Mouse (Mus musculus) embryonic facial prominence, embryonic 12.5 days (tissue): ENCODE measurements around the gene Mdh2. TPM values are rescaled to one million over a fixed set of nuclear protein-coding genes. Genes with fewer than 3 reads are reported as not detected.

ENCODE experiments used
- ATAC-seq: fragments of 200-750 bp; cut with Nextera tagmentation; 2 replicates; pipeline ENCODE4 v1.8.0; 2017; ENCODE audit not compliant: insufficient number of reproducible peaks, insufficient read depth, low FRiP score, low TSS enrichment
- H3K27ac ChIP-seq: fragments of 300-500 bp; sonication (generic); 2 replicates; pipeline ENCODE4 v1.5.1; 2016; ENCODE audit warnings: mild to moderate bottlenecking
- H3K27me3 ChIP-seq: fragments of 300-500 bp; sonication (generic); 2 replicates; pipeline ENCODE4 v1.6.1; 2016; ENCODE audit warnings: mild to moderate bottlenecking, moderate library complexity
- H3K36me3 ChIP-seq: fragments of 300-500 bp; sonication (generic); 2 replicates; pipeline ENCODE4 v1.6.1; 2016; ENCODE audit warnings: mild to moderate bottlenecking
- H3K4me1 ChIP-seq: fragments of 300-500 bp; sonication (generic); 2 replicates; pipeline ENCODE4 v1.6.1; 2016
- H3K4me2 ChIP-seq: fragments of 300-500 bp; sonication (generic); replicated peaks from 2 replicates; pipeline ENCODE4 v1.6.1; 2016; ENCODE audit warnings: mild to moderate bottlenecking, moderate library complexity
- H3K4me3 ChIP-seq: fragments of 300-500 bp; sonication (generic); 2 replicates; pipeline ENCODE4 v1.5.1; 2016; ENCODE audit warnings: mild to moderate bottlenecking
- H3K9ac ChIP-seq: fragments of 300-500 bp; sonication (generic); 2 replicates; pipeline ENCODE4 v1.6.1; 2016; ENCODE audit warnings: mild to moderate bottlenecking, moderate library complexity
- H3K9me3 ChIP-seq: fragments of 300-500 bp; sonication (generic); 2 replicates; pipeline ENCODE4 v1.6.1; 2016; ENCODE audit warnings: mild to moderate bottlenecking, moderate library complexity
- WGBS: fragments of 180-500 bp; shearing (Covaris S2); methylation state at CpG from one replicate; pipeline ENCODE4 v1.1.7; 2016; 5-methylcytosine and 5-hydroxymethylcytosine counted together
- polyA plus RNA-seq: library from polyadenylated mRNA; unstranded; fragments of >200 nt; fragmentation: Nextera tagmentation; extraction: Ambion mirVana; gene quantifications from 2 replicates; pipeline ENCODE4 v1.2.1, GENCODE M21; 2016

Gene Mdh2
- polyA plus RNA-seq, 1 experiment from 2014 or later: 498 TPM

DNA sequence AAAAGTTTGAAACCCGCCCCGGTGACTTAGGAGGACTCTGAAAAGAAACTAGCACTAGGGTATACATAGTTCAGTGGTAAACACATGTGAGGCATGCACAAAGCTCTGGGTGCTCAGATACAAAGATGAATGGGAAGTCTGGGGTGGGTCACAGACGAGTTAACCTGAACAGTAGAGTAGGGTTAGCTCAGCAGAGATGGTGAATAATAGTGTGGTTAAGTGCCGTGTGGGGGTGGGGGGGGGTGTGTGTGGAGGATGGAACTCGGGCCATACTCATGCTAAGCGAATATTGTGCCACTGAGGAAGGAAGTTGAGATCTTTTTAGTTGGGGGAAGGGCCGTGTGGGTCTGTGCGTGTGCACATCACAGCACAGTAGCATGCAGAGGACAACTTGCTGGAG, 2.1 kb downstream of the Mdh2 start:
- Histone ChIP-seq H3K27me3 (no peaks in the 10 kb centered on the region), H3K4me1 (peaks cover 19% of the 10 kb centered on the region), H3K4me3 (no peak overlapping the region), H3K9me3 (no peaks in the 10 kb centered on the region), H3K4me2 (peak overlapping the region; percentile 2; the same call in 1 of the 2 replicates), H3K27ac (no peak overlapping the region), H3K36me3 (peaks cover 40% of the 10 kb centered on the region), H3K9ac (no peak overlapping the region)
- ATAC-seq: no peak
- WGBS: 84% methylated on average over 8 of the region's 8 CpGs

DNA sequence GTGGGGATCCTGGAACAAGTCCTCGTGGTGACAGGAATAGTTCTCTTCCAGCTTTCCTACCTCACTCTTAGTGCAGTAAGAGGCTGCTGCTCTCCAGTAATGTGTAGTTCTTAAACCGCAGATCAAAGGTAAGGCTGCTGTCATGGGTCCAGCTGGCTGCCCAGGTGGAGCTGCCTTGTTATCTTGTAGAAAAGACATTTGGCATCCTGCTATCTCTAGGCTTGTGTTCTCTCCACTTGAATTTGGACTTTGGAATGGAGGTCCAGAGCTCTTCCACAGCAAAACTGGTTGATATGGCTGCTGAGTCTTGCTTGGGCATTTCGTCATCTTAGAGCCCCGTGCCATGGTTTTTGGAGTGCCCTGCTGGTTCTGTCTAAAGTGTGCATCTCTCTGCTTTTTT, 4.6 kb downstream of the Mdh2 start:
- H3K36me3 ChIP-seq: peaks cover 66% of the 10 kb centered on the region

DNA sequence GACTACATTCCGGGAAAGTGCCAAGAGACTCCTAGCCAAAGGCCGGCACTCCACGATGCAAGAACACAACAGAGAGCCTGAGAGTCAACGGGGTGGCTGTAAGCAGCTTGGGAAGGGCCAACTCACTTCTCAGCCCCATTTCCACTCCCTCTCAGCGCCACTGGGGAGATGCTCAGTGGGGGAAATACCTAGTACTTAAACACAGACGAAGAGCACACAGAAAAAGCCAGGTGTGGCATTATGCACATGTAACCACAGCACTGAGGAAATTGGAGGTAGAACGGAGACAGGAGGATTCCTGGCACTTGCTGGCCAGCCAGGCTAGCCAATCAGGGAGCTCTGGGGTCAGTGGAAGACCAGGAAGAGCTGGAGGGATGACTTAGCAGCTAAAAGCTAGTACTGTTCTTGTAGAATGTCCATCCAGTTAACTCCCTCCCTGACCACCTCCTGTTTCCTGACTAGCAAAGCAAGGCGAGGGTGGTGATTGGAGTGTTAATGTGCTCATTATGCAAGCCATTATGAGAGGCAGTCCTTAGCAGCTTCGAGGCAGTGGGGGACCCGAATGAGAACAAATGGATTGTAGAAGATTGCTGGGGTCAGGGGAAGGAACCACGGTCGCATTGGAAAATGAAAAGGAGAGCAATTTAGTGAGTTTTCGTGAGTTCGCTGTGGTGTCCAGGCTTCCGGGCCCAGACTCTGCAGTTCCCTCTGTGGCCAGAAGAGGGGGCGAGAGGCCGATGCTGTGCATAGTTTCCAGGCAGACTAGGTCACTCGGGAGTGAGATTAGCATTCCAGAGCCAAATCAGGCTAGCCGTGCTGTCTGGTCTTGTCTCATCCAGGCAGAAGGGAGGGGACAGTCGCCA, 15.9 kb downstream of the Mdh2 start:
- Histone ChIP-seq H3K4me3 (peak overlapping the region; percentile 9; the same call in 1 of the 2 replicates), H3K4me1 (no peaks in the 10 kb centered on the region; the same call in 1 of the 2 replicates), H3K9me3 (no peaks in the 10 kb centered on the region), H3K4me2 (peak overlapping the region; percentile 35), H3K36me3 (peaks cover 28% of the 10 kb centered on the region), H3K9ac (peak overlapping the region; percentile 36; the same call in 1 of the 2 replicates), H3K27me3 (no peaks in the 10 kb centered on the region), H3K27ac (peak overlapping the region; percentile 50; the same call in 1 of the 2 replicates)
- WGBS: 12% methylated on average over 20 of the region's 20 CpGs
- peak; percentile 80 for ATAC-seq

More for the DNA sequence above, 4.6 kb downstream of the Mdh2 start:
- Histone ChIP-seq H3K9ac (no peak overlapping the region), H3K27ac (no peak overlapping the region), H3K27me3 (no peaks in the 10 kb centered on the region), H3K9me3 (no peaks in the 10 kb centered on the region), H3K4me2 (no peak overlapping the region), H3K4me3 (no peak overlapping the region), H3K4me1 (peaks cover 15% of the 10 kb centered on the region)
- WGBS: 88% methylated on average over 4 of the region's 4 CpGs
- no peak for ATAC-seq

DNA sequence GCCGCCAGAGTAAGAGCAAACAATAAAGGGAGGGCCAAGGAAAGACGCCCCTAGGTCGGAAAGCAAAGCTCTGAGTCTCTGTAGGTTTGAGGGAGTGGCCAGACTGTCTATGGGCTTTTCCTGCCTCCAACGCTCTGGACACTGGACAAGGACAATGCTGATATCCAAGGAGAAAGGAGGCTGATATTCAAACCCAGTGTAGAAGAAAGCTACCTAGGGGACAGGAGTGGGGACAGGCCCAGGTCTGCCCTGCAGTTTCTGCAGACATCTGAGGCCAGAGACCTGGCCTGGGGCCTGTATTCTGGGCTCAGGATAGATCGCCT, 16.5 kb downstream of the Mdh2 start:
- no peak for ATAC-seq

DNA sequence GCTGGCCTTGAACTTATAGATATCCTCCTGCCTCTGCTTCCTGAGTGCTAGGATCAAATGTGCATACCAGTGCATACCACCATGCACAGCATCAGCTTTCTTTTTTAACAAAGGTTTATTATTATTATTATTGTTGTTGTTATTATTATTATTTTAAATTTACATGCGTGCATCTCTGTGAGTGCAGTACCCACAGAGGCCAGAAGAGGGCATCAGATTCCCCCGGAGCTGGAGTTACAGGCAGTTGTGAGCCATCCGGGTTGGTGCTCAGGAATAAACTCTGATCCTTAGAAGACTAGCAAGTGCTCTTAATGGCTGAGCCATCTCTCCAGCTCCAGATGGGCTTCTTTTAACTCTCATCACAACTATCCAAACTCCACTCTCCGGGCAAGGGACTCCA, 21.5 kb downstream of the Mdh2 start:
- 36% methylated on average over 4 of the region's 4 CpGs for WGBS
- Histone ChIP-seq H3K4me2 (no peak overlapping the region), H3K9me3 (0 out of 2 replicates have a peak, but pooled peaks cover 2% of the 10 kb centered on the region), H3K27me3 (no peaks in the 10 kb centered on the region), H3K4me3 (no peak overlapping the region), H3K27ac (no peak overlapping the region), H3K4me1 (peaks cover 11% of the 10 kb centered on the region), H3K36me3 (no peaks in the 10 kb centered on the region), H3K9ac (no peak overlapping the region)
- no peak for ATAC-seq

More for the DNA sequence above, 16.5 kb downstream of the Mdh2 start:
- H3K36me3 ChIP-seq: peaks cover 23% of the 10 kb centered on the region
- peak overlapping the region; percentile 9; the same call in 1 of the 2 replicates for H3K4me3 ChIP-seq
- H3K9me3 ChIP-seq: no peaks in the 10 kb centered on the region
- no peaks in the 10 kb centered on the region for H3K27me3 ChIP-seq
- WGBS: 11% methylated on average over 5 of the region's 5 CpGs
- H3K4me1 ChIP-seq: no peaks in the 10 kb centered on the region; the same call in 1 of the 2 replicates
- peak overlapping the region; percentile 19; the same call in 1 of the 2 replicates for H3K9ac ChIP-seq
- H3K4me2 ChIP-seq: peak overlapping the region; percentile 35
- H3K27ac ChIP-seq: peak overlapping the region; percentile 50; the same call in 1 of the 2 replicates

DNA sequence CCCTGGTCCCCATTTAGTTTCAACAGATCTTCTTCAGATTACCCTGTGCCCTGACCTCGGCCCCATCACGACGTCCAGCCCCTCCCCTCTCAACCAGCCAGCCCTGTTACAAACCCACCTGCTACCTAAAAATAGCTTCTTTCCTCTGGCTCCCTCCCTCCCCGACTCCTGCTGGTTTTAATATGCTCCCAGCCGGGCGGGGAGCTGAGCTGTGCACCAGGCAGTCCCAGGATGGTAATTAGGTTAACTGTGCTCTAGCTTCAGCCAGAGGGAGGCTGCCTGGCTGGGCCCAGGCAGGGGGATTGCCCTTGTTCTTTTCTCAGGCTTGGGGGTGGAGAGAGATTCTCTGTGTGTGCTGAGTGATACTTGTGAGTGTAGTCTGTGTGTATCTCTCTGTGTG, 22.6 kb downstream of the Mdh2 start:
- no peak overlapping the region for H3K27ac ChIP-seq
- H3K9ac ChIP-seq: no peak overlapping the region
- H3K4me1 ChIP-seq: peaks cover 11% of the 10 kb centered on the region
- H3K27me3 ChIP-seq: no peaks in the 10 kb centered on the region
- no peak overlapping the region for H3K4me2 ChIP-seq
- 0% methylated on average over 6 of the region's 6 CpGs for WGBS
- ATAC-seq: peak; percentile 66; the same call in 1 of the 2 replicates
- H3K9me3 ChIP-seq: 0 out of 2 replicates have a peak, but pooled peaks cover 2% of the 10 kb centered on the region
- no peak overlapping the region for H3K4me3 ChIP-seq
- no peaks in the 10 kb centered on the region for H3K36me3 ChIP-seq

DNA sequence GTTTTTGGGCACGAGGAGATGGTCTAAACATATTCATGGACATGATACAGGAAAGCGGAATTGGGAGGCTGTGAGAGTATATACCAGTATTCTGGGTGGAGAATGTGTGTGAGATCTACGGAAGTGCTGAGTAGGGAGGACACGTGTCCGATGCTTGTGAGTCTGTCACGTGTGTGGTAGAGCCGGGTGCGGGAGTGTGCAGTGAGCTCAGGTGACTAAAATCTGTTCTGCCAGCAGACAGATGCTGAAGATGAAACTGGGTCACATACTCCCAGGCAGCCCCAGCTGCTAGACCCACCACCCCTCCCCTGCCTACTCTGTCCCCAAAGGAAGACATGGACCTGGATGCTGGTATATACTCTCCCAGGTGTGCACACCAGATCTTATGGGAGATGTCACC, 24.4 kb downstream of the Mdh2 start:
- no peak overlapping the region for H3K9ac ChIP-seq
- WGBS: 93% methylated on average over 8 of the region's 8 CpGs
- H3K4me1 ChIP-seq: peaks cover 17% of the 10 kb centered on the region
- H3K4me2 ChIP-seq: no peak overlapping the region
- no peaks in the 10 kb centered on the region for H3K27me3 ChIP-seq
- no peak overlapping the region for H3K27ac ChIP-seq
- H3K9me3 ChIP-seq: 0 out of 2 replicates have a peak, but pooled peaks cover 2% of the 10 kb centered on the region
- no peaks in the 10 kb centered on the region for H3K36me3 ChIP-seq
- no peak overlapping the region for H3K4me3 ChIP-seq
- no peak for ATAC-seq

DNA sequence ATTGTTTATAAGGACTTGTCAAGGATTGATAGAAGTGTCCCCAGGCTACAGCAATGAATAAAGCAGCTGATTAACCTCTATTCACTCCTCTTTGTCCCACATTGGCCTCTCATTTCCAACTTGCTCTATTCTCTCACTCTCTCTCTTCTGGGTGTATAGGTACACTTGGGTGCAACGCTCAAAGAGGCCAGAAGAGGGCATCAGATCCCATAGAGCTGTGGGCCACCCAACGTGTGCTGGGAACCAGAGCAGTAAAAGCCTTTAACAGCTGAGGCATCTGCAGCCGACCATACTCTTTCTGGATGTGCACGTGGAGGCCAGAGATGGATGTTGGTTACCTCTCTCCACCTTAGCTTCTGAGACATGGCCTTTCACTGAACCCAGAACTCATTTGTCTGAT, 24.9 kb downstream of the Mdh2 start:
- Histone ChIP-seq H3K9me3 (0 out of 2 replicates have a peak, but pooled peaks cover 2% of the 10 kb centered on the region), H3K4me2 (no peak overlapping the region), H3K27ac (no peak overlapping the region), H3K4me3 (no peak overlapping the region), H3K27me3 (no peaks in the 10 kb centered on the region), H3K9ac (no peak overlapping the region), H3K4me1 (peaks cover 17% of the 10 kb centered on the region), H3K36me3 (no peaks in the 10 kb centered on the region)
- ATAC-seq: no peak
- 64% methylated on average over 4 of the region's 4 CpGs for WGBS

DNA sequence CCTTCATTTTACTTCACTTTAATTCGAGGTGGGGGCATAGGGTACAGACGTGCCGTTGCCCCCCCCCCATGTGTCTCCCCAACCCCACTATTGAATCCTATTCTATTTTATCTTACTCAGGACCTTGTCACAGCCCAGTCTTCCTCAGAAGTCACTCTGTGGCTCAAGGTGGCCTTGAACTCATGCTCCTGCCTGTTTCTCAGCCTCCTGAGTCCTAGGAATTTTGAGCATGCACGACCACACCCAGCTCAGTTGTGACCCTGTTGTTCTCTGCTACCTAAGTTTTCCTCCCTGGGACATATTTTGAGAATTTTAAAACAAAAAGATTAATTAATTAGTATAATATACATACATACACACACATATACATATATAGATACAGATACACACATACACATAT, 25.4 kb downstream of the Mdh2 start:
- no peak for ATAC-seq
- H3K9ac ChIP-seq: no peak overlapping the region
- 78% methylated on average over 4 of the region's 4 CpGs for WGBS
- no peak overlapping the region for H3K27ac ChIP-seq
- H3K4me3 ChIP-seq: no peak overlapping the region
- 0 out of 2 replicates have a peak, but pooled peaks cover 2% of the 10 kb centered on the region for H3K9me3 ChIP-seq
- peaks cover 17% of the 10 kb centered on the region for H3K4me1 ChIP-seq
- H3K27me3 ChIP-seq: no peaks in the 10 kb centered on the region
- H3K4me2 ChIP-seq: no peak overlapping the region
- no peaks in the 10 kb centered on the region for H3K36me3 ChIP-seq

DNA sequence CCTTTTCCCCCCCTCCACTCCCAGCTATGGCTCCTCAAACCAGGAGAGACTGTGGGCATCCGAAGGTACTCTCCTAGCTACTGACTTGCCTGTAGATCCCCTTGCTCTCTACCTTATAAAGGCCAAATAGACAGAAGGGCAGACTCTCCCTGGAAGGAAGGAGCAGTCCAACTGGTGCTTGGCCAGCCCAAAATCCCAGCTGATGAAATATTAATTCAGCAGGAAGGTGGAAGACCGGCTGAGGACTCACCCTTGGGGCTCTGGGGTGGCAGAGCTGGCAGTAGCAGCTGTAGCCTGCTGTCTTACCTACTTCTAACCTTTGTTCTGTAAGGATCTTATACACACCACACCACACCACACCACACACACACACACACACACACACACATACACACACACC, 26.5 kb downstream of the Mdh2 start:
- ATAC-seq: no peak
- Histone ChIP-seq H3K4me3 (no peak overlapping the region), H3K4me1 (peaks cover 17% of the 10 kb centered on the region), H3K9me3 (0 out of 2 replicates have a peak, but pooled peaks cover 2% of the 10 kb centered on the region), H3K9ac (no peak overlapping the region), H3K27me3 (no peaks in the 10 kb centered on the region), H3K36me3 (no peaks in the 10 kb centered on the region), H3K4me2 (no peak overlapping the region), H3K27ac (no peak overlapping the region)
- 53% methylated on average over 2 of the region's 2 CpGs for WGBS

DNA sequence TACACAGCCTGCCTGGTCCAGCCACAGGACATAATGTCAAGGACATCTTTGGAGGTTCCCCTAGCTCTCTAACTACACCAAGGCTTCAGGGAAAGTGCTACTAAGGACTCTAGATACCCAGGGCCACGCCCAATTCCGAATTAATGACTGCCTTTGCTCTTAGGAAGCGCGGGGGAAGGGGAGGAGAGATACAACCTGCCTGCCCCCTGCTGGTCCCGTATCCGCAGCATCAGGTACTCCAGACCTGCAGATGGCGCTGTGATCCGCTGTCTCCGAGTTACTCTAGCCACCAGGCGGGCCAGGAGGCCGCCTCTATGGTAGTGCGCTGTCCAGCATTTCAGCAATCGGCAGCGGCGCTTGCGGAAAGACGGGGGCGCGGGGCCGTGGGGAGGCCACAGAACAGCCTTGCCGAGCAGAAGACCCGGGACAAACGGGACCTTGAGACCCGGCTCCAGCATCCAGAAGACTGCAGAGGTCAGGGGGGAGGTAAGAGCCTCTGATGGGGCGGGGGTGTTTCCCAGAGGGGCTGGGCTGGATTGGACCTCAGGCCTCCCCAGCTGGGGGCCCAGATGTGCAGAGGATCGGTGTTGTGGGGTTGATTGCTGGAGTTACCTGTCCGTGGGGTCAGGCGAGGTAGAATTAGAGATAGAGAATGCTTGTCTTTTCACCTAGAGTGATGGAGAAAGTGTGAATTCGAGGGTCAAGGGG, 28.4 kb downstream of the Mdh2 start, which contains the start of gene Srrm3:
Gene Srrm3 (plus strand): TSS at position 336 of the 708 bp plus-strand sequence.
- Histone ChIP-seq H3K9me3 (0 out of 2 replicates have a peak, but pooled peaks cover 2% of the 10 kb centered on the region), H3K4me3 (0 out of 2 replicates have a peak within 1 kb of the TSS, but pooled peaks have one; percentile 20), H3K4me2 (peak within 1 kb of the TSS; percentile 28; the same call in 1 of the 2 replicates), H3K36me3 (no peaks in the 10 kb centered on the region), H3K4me1 (0 out of 2 replicates have a peak, but pooled peaks cover 6% of the 10 kb centered on the region), H3K27me3 (no peaks in the 10 kb centered on the region), H3K27ac (no peak within 1 kb of the TSS), H3K9ac (no peak within 1 kb of the TSS)
- no peak; the same call in 1 of the 2 replicates for ATAC-seq
- 4% methylated on average over 29 of the region's 29 CpGs for WGBS
